Mouse (Mus musculus) intestine, postnatal 0 days (tissue): ENCODE data around the gene Ccdc24. TPM values are rescaled to one million over a fixed set of nuclear protein-coding genes. Genes with fewer than 3 reads are reported as not detected.

Experiments used
- ATAC-seq: fragments of 200-750 bp; cut with Nextera tagmentation; 2 replicates; pipeline ENCODE4 v1.8.0; 2017; ENCODE audit warnings: mild to moderate bottlenecking, moderate TSS enrichment, moderate library complexity
- H3K27ac ChIP-seq: fragments of 300-500 bp; sonication (generic); 2 replicates; pipeline ENCODE4 v1.5.1; 2014; ENCODE audit warnings: mild to moderate bottlenecking, low read depth, low read length, moderate library complexity
- H3K27me3 ChIP-seq: fragments of 300-500 bp; sonication (generic); replicated peaks from 2 replicates; pipeline ENCODE4 v1.6.1; 2014; ENCODE audit warnings: low read length, mixed read lengths; ENCODE audit not compliant: control insufficient read depth, insufficient read depth
- H3K36me3 ChIP-seq: fragments of 300-500 bp; sonication (generic); 2 replicates; pipeline ENCODE4 v1.6.1; 2014; ENCODE audit warnings: mild to moderate bottlenecking, moderate library complexity; ENCODE audit not compliant: control insufficient read depth, insufficient read depth
- H3K4me1 ChIP-seq: fragments of 300-500 bp; sonication (generic); replicated peaks from 2 replicates; pipeline ENCODE4 v1.6.1; 2014; ENCODE audit warnings: antibody characterized with exemption, low read length, mixed read lengths; ENCODE audit not compliant: control insufficient read depth, insufficient read depth
- H3K4me2 ChIP-seq: fragments of 300-500 bp; sonication (generic); replicated peaks from 2 replicates; pipeline ENCODE4 v1.6.1; 2014; ENCODE audit warnings: low read depth, mild to moderate bottlenecking, moderate library complexity
- H3K4me3 ChIP-seq: fragments of 300-500 bp; sonication (generic); 2 replicates; pipeline ENCODE4 v1.5.1; 2014; ENCODE audit warnings: low read depth, low read length
- H3K9ac ChIP-seq: fragments of 300-500 bp; sonication (generic); 2 replicates; pipeline ENCODE4 v1.6.1; 2014; ENCODE audit warnings: mild to moderate bottlenecking, low read depth, low read length
- H3K9me3 ChIP-seq: fragments of 300-500 bp; sonication (generic); 2 replicates; pipeline ENCODE4 v1.6.1; 2016; ENCODE audit warnings: mixed run types; ENCODE audit not compliant: control insufficient read depth
- CTCF ChIP-seq: sonication (generic); IDR thresholded peaks from 2 replicates; pipeline ENCODE4 v1.5.1; 2016; ENCODE audit warnings: low read depth, mild to moderate bottlenecking, control low read depth, antibody characterized with exemption, moderate library complexity
- WGBS: fragments of 180-500 bp; shearing (Covaris S2); extraction: QIAGEN DNeasy Blood & Tissue Kit; methylation state at CpG from one replicate; pipeline ENCODE4 v1.1.7; 2014; 5-methylcytosine and 5-hydroxymethylcytosine counted together
- polyA plus RNA-seq: library from polyadenylated mRNA; unstranded; fragments of >200 nt; fragmentation: Nextera tagmentation; extraction: Ambion mirVana; gene quantifications from 2 replicates; pipeline ENCODE4 v1.2.1, GENCODE M21; 2015

Ccdc24 gene
- polyA plus RNA-seq, 1 experiment from 2014 or later, result 0.64 TPM

DNA sequence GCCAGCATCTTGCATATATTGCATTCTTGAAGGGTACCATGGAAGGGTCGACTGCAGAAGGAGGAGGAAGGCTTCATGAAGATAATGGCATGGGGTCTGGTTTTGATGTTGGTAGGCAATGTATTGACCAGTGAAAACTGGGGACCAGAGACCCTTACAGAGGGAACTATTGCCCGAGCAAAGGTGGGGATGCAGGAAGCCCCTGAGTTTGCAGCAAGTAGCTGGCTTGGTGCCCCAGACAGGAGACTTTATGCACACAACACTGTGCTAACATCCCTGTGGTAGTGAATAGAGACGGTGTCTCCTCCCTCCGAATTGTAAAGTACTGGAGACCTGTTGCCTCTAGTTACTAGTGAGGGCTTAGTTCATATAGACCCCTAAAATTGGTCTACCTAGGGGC is 35.1 kb downstream of the Ccdc24 start:
- Histone ChIP-seq H3K9ac (no peak overlapping the region), H3K27ac (no peak overlapping the region), H3K9me3 (no peaks in the 10 kb centered on the region), H3K36me3 (no peaks in the 10 kb centered on the region), H3K4me2 (no peak overlapping the region), H3K27me3 (0 out of 2 replicates have a peak, but pooled peaks cover 3% of the 10 kb centered on the region), H3K4me3 (no peak overlapping the region), H3K4me1 (no peaks in the 10 kb centered on the region)
- WGBS, result 75% methylated on average over 4 of the region's 4 CpGs
- ATAC-seq, result no peak
- no peak for TF ChIP-seq CTCF

- Histone ChIP-seq H3K9me3 (no peaks in the 10 kb centered on the region), H3K4me1 (no peaks in the 10 kb centered on the region; the same call in 1 of the 2 replicates), H3K27ac (peak overlapping the region; percentile 81), H3K36me3 (no peaks in the 10 kb centered on the region), H3K27me3 (0 out of 2 replicates have a peak, but pooled peaks cover 3% of the 10 kb centered on the region), H3K4me2 (peak overlapping the region; percentile 99), H3K9ac (peak overlapping the region; percentile 48), H3K4me3 (peak overlapping the region; percentile 78)
- peak; percentile 85 for ATAC-seq
- under 1% methylated on average over 47 of the region's 48 CpGs for WGBS
- no peak for TF ChIP-seq CTCF
Measured at GRCm38 (mm10) chr4:117836204-117836767, 36.1 kb downstream of the Ccdc24 start.

DNA sequence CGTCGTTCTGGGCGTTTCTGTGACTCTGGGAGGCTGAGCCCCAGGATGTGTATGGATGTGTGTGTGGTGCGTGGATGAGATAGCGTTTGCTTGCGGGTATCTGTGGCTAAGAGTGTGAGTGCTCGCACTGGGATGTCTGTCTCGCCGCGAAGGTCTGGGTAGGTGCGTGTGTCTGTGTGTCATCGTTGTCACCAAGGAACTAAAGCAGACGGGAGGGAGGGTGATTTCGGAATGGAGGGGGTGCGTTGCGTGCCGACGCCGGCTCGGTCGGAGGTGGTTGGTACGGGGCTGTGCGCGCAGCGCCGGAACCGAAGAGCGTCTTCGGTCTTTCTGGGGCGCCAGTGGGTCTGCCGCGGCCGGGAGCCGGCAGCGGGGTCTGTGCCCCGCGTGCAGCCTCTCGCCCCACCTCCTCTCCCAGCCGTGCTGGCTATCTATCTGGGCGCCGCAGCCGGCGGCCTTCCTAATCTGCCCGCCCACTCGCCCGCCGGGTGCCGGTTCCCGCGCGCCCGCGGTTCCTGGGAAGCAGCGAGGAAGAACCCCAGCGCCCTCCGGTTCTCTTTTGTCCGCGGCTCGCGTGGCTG is 36.7 kb downstream of the Ccdc24 start:
- ATAC-seq, result peak; percentile 16
- Histone ChIP-seq H3K9ac (peak overlapping the region; percentile 48), H3K4me1 (no peaks in the 10 kb centered on the region; the same call in 1 of the 2 replicates), H3K27me3 (0 out of 2 replicates have a peak, but pooled peaks cover 3% of the 10 kb centered on the region), H3K36me3 (no peaks in the 10 kb centered on the region), H3K27ac (peak overlapping the region; percentile 81), H3K4me3 (peak overlapping the region; percentile 78), H3K9me3 (no peaks in the 10 kb centered on the region), H3K4me2 (peak overlapping the region; percentile 99)
- TF ChIP-seq CTCF, result no peak
- WGBS, result under 1% methylated on average over 60 of the region's 60 CpGs

GRCm38 (mm10) chr4:117834845-117835530 is 37.4 kb downstream of the Ccdc24 start:
- 3% methylated on average over 34 of the region's 36 CpGs for WGBS
- 0 out of 2 replicates have a peak, but pooled peaks have one; percentile 39 for TF ChIP-seq CTCF
- ATAC-seq, result peak; percentile 12; the same call in 1 of the 2 replicates

DNA sequence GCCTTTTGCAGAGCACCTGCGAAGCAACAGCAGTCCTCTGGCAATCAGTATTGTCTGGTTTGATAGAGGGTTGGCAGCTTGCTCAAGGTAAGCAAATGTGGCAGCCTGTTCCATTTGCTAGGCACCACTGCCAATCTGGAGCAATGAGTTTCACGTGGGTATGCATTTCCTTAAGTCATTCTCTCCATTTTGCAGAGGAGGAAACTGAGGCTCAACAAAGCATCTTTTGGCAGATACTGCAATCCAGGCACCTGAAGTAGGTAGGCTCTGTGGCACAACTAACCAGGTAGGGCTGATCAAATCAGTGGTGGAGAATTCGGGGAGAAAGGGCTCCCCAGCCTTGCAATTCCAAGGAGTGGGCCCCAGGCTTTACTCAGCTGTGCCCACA is 37.9 kb downstream of the Ccdc24 start, which contains the start of gene Slc6a9:
Slc6a9 (plus strand) TSS at position 50 of the 388 bp plus-strand sequence.
- Histone ChIP-seq H3K27ac (peak within 1 kb of the TSS; percentile 81), H3K4me2 (peak within 1 kb of the TSS; percentile 99), H3K36me3 (no peaks in the 10 kb centered on the region), H3K27me3 (0 out of 2 replicates have a peak, but pooled peaks cover 3% of the 10 kb centered on the region), H3K4me1 (peaks cover 3% of the 10 kb centered on the region; the same call in 1 of the 2 replicates), H3K4me3 (peak within 1 kb of the TSS; percentile 78), H3K9me3 (no peaks in the 10 kb centered on the region), H3K9ac (peak within 1 kb of the TSS; percentile 48)
- 34% methylated on average over 3 of the region's 3 CpGs for WGBS
- TF ChIP-seq CTCF, result no peak; the same call in 1 of the 2 replicates
- no peak for ATAC-seq

More at GRCm38 (mm10) chr4:117834845-117835530, 37.4 kb downstream of the Ccdc24 start:
- Histone ChIP-seq H3K9ac (peak overlapping the region; percentile 48), H3K27me3 (0 out of 2 replicates have a peak, but pooled peaks cover 3% of the 10 kb centered on the region), H3K9me3 (no peaks in the 10 kb centered on the region), H3K4me1 (peaks cover 2% of the 10 kb centered on the region; the same call in 1 of the 2 replicates), H3K27ac (peak overlapping the region; percentile 81), H3K4me3 (peak overlapping the region; percentile 78), H3K4me2 (peak overlapping the region; percentile 99), H3K36me3 (no peaks in the 10 kb centered on the region)
